Mouse (Mus musculus): ENCODE measurements around the gene Rapgef2. TPM values are rescaled to one million over a fixed set of nuclear protein-coding genes. Genes with fewer than 3 reads are reported as not detected.

The Rapgef2 gene
- total RNA-seq, 1 experiment from 2014 or later: 27.2 TPM

- DNase-seq: no peak
These were observed 260.3 kb downstream of the Rapgef2 start for GRCm38 (mm10) chr3:79025983-79026382.

DNA sequence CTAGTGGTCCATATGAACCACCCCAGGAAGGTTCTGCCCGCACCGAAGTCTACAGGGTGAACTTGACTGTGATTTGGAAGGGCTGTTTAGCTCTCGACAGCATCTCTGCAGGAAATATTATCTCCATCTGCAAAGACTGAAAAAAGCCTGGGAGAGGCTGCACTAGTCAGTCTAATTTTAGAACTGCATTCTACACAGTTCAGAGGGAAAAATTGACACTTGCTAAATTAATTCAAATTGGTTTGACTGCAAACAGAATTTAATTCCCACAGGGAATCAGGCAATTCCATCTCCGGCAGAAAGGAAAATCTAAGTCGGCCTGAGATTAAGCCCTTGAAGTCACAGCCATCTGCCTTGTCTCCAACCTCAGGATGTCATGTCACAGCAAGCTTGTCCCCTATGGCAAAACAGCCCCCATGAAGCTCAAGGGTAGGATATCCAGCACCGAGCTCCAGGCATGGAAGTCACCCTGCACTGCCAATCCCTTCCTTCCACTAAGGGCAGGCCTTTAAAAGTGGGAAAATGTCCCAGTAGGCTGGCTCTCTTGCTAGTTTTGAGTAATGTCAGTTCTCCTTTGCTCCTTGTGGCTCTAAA, 262.5 kb downstream of the Rapgef2 start:
- DNase-seq: no peak

DNA sequence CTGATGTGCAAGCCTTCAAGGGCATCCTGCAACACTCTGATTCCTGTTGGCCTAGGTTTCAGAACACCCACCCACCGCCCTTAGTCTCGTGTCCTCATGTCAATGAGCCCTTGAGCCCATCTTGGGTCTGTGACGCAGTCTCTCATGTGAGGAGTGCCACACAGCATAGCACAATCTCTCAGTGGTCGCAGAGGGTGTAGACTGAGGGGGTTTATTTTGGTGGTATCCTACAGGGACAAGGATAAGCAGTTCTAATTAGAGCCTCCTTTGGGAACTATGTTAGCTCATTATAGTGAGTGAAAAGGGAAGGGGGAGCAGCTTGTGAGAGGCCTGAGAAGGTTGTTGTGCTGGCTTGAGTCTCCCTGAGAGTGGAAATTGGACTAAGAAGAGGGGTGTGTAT, 263.6 kb downstream of the Rapgef2 start:
- DNase-seq: no peak

- no peak for DNase-seq
These were observed 268.9 kb downstream of the Rapgef2 start for GRCm38 (mm10) chr3:79017440-79017839.

GRCm38 (mm10) chr3:79016830-79017229, 269.5 kb downstream of the Rapgef2 start:
- DNase-seq: no peak

DNA sequence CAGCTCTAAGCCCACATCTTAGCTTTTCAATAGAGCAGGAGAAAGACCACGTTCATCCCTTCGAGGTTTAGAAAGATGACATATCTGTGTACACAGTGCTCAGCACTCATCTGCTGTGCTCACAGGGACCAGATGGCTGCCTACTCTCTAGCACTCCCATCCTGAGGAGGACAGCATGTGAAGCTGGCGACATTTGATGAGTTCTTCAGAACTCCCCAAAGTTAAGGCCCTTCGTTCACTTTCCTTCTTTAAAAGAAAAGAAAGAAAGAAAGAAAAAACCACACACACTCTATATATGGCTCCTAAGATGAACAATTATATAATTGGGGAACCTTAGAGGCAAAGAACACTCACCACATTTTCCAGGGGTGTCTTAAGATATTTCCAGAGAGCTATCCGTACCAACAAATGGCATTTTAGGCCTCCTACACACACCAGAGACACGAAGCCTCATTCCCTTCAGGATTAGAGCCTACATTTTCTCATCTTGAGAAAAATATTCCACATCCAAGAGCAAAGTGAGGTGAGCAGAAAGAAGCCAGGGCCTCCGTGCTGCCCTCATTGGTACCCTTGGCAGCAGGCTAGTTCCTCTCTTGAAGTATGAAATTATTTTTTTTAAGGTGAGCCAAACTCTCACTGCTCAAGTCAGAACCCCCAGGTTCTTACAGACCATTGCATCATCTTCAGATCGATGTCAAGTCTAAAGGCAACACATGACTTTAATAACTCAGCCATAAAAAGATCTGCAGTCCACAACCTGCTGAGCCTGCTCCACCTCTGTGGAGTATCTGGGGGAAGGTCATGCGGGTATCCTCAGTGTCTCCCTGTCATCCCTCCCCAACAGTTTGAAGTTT, 270.5 kb downstream of the Rapgef2 start:
- no peak for DNase-seq

Other genes with a start within 250 kb of the Rapgef2 start
- gene Gm17359, start 50.1 kb upstream of the Rapgef2 start, total RNA-seq (2021): not detected in 2 replicates